Mouse (Mus musculus): ENCODE data around the gene Golt1a. TPM values are rescaled to one million over a fixed set of nuclear protein-coding genes. Genes with fewer than 3 reads are reported as not detected.

The Golt1a gene
- total and polyA plus RNA-seq, 3 experiments, result not detected

DNA sequence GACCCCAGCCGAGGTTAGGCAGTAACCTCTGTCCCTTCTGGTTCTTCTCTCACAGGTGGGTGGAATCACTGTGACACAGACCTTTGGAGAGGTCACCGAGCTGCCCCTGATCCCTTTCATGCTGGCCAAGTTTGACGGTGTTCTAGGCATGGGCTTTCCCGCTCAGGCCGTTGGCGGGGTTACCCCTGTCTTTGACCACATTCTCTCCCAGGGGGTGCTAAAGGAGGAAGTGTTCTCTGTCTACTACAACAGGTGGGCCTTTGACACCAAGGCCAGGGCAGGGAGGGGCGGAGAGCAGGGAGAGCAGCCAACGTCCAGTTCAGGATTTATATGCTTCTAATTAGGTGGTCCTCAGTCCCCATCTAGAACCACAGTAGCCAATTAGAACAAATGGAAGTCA is 46.7 kb downstream of the Golt1a start:
- Histone ChIP-seq H3K79me2 (ENCODE audit: control insufficient read depth, insufficient read depth, low read length, poor library complexity) (no peaks in the 10 kb centered on the region), H3K27ac (ENCODE audit: control insufficient read depth, low read depth, low read length) (no peak overlapping the region), H3K9ac (ENCODE audit: control insufficient read depth, low read depth, low read length, poor library complexity, severe bottlenecking) (no peak overlapping the region), H3K9me3 (replicated peaks; ENCODE audit: insufficient read depth, low read length) (no peaks in the 10 kb centered on the region), H3K27me3 (ENCODE audit: control insufficient read depth in 1 of 2, insufficient read depth in 2 of 2, low read length in 2 of 2) (no peaks in the 10 kb centered on the region; a peak in 1 of 4 replicates), H3K4me3 (ENCODE audit: control insufficient read depth in 1 of 2, insufficient read depth in 1 of 2, low read depth in 2 of 2, low read length in 2 of 2) (no peak overlapping the region), H3K4me1 (ENCODE audit: control insufficient read depth in 1 of 2, insufficient read depth in 2 of 2, low read length in 2 of 2) (no peaks in the 10 kb centered on the region), H3K36me3 (ENCODE audit: control insufficient read depth in 1 of 2, insufficient read depth in 2 of 2, low read length in 2 of 2) (no peaks in the 10 kb centered on the region)
- TF ChIP-seq ETS1 (IDR thresholded peaks at IDR 0.05; ENCODE audit: low read depth, low read length) (no peak), CTCF (IDR thresholded peaks at IDR 0.05 in 2 of 3, conservative IDR thresholded peaks at IDR 0.05 in 1 of 3; ENCODE audit: control insufficient read depth in 1 of 3, insufficient read depth in 1 of 3, low read depth in 2 of 3, low read length in 3 of 3, poor library complexity in 1 of 3, severe bottlenecking in 1 of 3) (no peak), ZKSCAN1 (IDR thresholded peaks at IDR 0.05; ENCODE audit: low read depth, low read length) (no peak), MXI1 (IDR thresholded peaks at IDR 0.05; ENCODE audit: low read depth, low read length) (no peak), NRF1 (IDR thresholded peaks at IDR 0.05; ENCODE audit: insufficient read depth, low read depth, low read length, poor library complexity, severe bottlenecking) (no peak), JUND (IDR thresholded peaks at IDR 0.05; ENCODE audit: low read depth, low read length) (no peak), ZC3H11A (IDR thresholded peaks at IDR 0.05; ENCODE audit: low read depth, low read length) (no peak), POLR2A (IDR thresholded peaks at IDR 0.05; ENCODE audit: control insufficient read depth in 1 of 2, insufficient read depth in 1 of 2, low read depth in 1 of 2, low read length in 2 of 2, poor library complexity in 1 of 2) (no peak), MAX (IDR thresholded peaks at IDR 0.05; ENCODE audit: low read length) (no peak), TCF12 (IDR thresholded peaks at IDR 0.05; ENCODE audit: low read depth, low read length) (no peak), POLR2AphosphoS5 (IDR thresholded peaks at IDR 0.05; ENCODE audit: borderline replicate concordance, low read depth, low read length) (no peak), RAD21 (IDR thresholded peaks at IDR 0.05; ENCODE audit: low read depth, low read length) (no peak)
- no peak for DNase-seq (ENCODE audit: low read depth, low spot score)

DNA sequence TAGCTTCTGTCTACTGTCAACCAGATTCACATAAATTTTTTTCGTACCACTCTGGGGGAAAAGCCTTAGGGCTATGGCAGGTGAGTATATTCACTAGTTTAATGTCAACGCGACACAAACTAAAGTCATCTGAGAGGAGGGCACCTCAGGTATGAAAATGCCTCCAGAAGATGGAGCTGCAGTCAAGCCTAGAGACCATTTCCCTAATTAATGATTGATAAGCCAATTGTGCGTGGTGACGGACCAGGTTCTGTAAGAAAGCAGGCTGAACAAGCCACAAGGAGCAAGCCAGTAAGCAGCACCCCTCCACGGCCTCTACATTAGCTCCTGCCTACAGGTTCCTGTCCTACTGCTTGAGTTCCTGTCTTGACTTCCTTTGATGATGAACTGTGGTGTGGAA is 51.4 kb downstream of the Golt1a start:
- Histone ChIP-seq H3K36me3 (ENCODE audit: control insufficient read depth in 1 of 2, insufficient read depth in 2 of 2, low read length in 2 of 2) (peaks cover 0 to 6% of the 10 kb centered on the region in 2 experiments; a peak in 2 of 4 replicates), H3K4me1 (ENCODE audit: control insufficient read depth in 1 of 2, insufficient read depth in 2 of 2, low read length in 2 of 2) (peaks cover 0 to 13% of the 10 kb centered on the region in 2 experiments; a peak in 2 of 4 replicates), H3K27me3 (ENCODE audit: control insufficient read depth in 1 of 2, insufficient read depth in 2 of 2, low read length in 2 of 2) (peaks cover 0 to 1% of the 10 kb centered on the region in 2 experiments; a peak in 3 of 4 replicates), H3K4me3 (ENCODE audit: control insufficient read depth in 1 of 2, insufficient read depth in 1 of 2, low read depth in 2 of 2, low read length in 2 of 2) (no peak overlapping the region), H3K79me2 (ENCODE audit: control insufficient read depth, insufficient read depth, low read length, poor library complexity) (no peaks in the 10 kb centered on the region), H3K9ac (ENCODE audit: control insufficient read depth, low read depth, low read length, poor library complexity, severe bottlenecking) (no peak overlapping the region), H3K27ac (ENCODE audit: control insufficient read depth, low read depth, low read length) (no peak overlapping the region), H3K9me3 (replicated peaks; ENCODE audit: insufficient read depth, low read length) (no peaks in the 10 kb centered on the region)
- DNase-seq (ENCODE audit: low read depth, low spot score), result no peak
- no peak for TF ChIP-seq TAL1 (IDR thresholded peaks at IDR 0.05; ENCODE audit: low read length)
- no peak for TF ChIP-seq MAZ (IDR thresholded peaks at IDR 0.05; ENCODE audit: low read depth, low read length)
- no peak for TF ChIP-seq USF2 (IDR thresholded peaks at IDR 0.05; ENCODE audit: borderline replicate concordance in 1 of 2, insufficient read depth in 1 of 2, low read depth in 1 of 2, low read length in 2 of 2)
- TF ChIP-seq JUND (IDR thresholded peaks at IDR 0.05; ENCODE audit: low read depth, low read length), result no peak
- TF ChIP-seq USF1 (IDR thresholded peaks at IDR 0.05; ENCODE audit: low read depth, low read length), result no peak
- peak; percentile 10; the same call in 1 of the 2 replicates for TF ChIP-seq RAD21 (IDR thresholded peaks at IDR 0.05; ENCODE audit: low read depth, low read length)
- no peak for TF ChIP-seq SIN3A (IDR thresholded peaks at IDR 0.05; ENCODE audit: low read length)
- TF ChIP-seq CTCF (IDR thresholded peaks at IDR 0.05 in 2 of 3, conservative IDR thresholded peaks at IDR 0.05 in 1 of 3; ENCODE audit: control insufficient read depth in 1 of 3, insufficient read depth in 1 of 3, low read depth in 2 of 3, low read length in 3 of 3, poor library complexity in 1 of 3, severe bottlenecking in 1 of 3), result peak in 1 of 3 experiments; percentile 6; a peak in 1 of 6 replicates
- no peak for TF ChIP-seq MAX (IDR thresholded peaks at IDR 0.05; ENCODE audit: low read length)

Measured in MEL (cell line).